Mouse (Mus musculus) ES-Bruce4 (cell line): ENCODE measurements around the gene Atoh8. TPM values are rescaled to one million over a fixed set of nuclear protein-coding genes. Genes with fewer than 3 reads are reported as not detected.

Source experiments
- H3K27ac ChIP-seq: 2 replicates; pipeline ENCODE4 v1.5.1; 2012; ENCODE audit warnings: low read length, inconsistent platforms; ENCODE audit not compliant: insufficient read depth
- H3K27me3 ChIP-seq: 2 replicates; pipeline ENCODE4 v1.6.1; 2012; ENCODE audit warnings: mild to moderate bottlenecking, low read length, inconsistent platforms; ENCODE audit not compliant: control insufficient read depth, poor library complexity, insufficient read depth, severe bottlenecking
- H3K36me3 ChIP-seq: 2 replicates; pipeline ENCODE4 v1.6.1; 2012; ENCODE audit warnings: inconsistent platforms, mild to moderate bottlenecking, low read length, moderate library complexity; ENCODE audit not compliant: control insufficient read depth, poor library complexity, insufficient read depth, severe bottlenecking
- H3K4me1 ChIP-seq: one replicate; pipeline ENCODE4 v1.8.1; 2011; ENCODE audit warnings: low read length; ENCODE audit not compliant: control insufficient read depth, insufficient read depth
- H3K4me3 ChIP-seq: 2 replicates; pipeline ENCODE4 v1.5.1; 2011; ENCODE audit warnings: low read depth, mild to moderate bottlenecking, low read length
- H3K9ac ChIP-seq: 2 replicates; pipeline ENCODE4 v1.6.1; 2012; ENCODE audit warnings: low read depth, mild to moderate bottlenecking, inconsistent platforms; ENCODE audit not compliant: poor library complexity, severe bottlenecking
- H3K9me3 ChIP-seq: replicated peaks from 2 replicates; pipeline ENCODE4 v1.6.1; 2012; ENCODE audit warnings: mild to moderate bottlenecking, low read length, inconsistent platforms; ENCODE audit not compliant: control insufficient read depth, poor library complexity, insufficient read depth, severe bottlenecking
- CTCF ChIP-seq: IDR thresholded peaks from one replicate; pipeline ENCODE4 v1.8.1; 2011; ENCODE audit warnings: low read depth, low read length
- EP300 ChIP-seq: IDR thresholded peaks from 2 replicates; pipeline ENCODE4 v1.6.1; 2011; ENCODE audit warnings: low read depth, low read length; ENCODE audit not compliant: insufficient read depth
- POLR2A ChIP-seq: IDR thresholded peaks from one replicate; pipeline ENCODE4 v1.8.1; 2011; ENCODE audit warnings: low read length; ENCODE audit not compliant: insufficient read depth
- polyA plus RNA-seq: library from polyadenylated mRNA; stranded (reverse); fragments of >200 nt; gene quantifications from 2 replicates; pipeline ENCODE4 v1.2.4, GENCODE M21; 2011; ENCODE audit warnings: low read depth; ENCODE audit not compliant: missing spikeins, insufficient read depth, insufficient read length

The Atoh8 gene
- polyA plus RNA-seq, 1 experiment: not detected

DNA sequence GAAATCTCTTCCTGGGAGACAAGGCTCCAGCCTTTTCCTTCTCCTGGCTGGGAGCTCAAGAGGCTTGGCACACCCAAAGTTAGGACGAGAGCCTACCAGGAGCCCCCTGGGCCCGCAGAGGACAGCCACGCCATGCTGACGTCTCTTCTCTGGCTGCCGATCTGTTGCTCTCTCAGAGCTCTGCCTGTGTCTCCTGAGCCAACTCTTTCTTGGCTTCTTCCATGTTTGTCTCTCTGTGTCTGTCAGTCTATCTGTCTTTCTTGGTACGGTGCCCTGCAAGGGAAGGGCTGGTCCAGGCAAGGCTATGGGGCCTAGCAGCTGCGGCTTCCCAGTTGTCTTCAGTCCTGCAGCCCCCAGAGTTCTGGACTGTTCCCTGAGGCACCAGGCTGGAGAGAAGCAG, 24.6 kb downstream of the Atoh8 start:
- Histone ChIP-seq H3K27me3 (no peaks in the 10 kb centered on the region), H3K36me3 (no peaks in the 10 kb centered on the region), H3K9ac (no peak overlapping the region), H3K4me1 (no peaks in the 10 kb centered on the region), H3K27ac (no peak overlapping the region), H3K4me3 (no peak overlapping the region), H3K9me3 (no peaks in the 10 kb centered on the region)
- TF ChIP-seq POLR2A: no peak
- TF ChIP-seq EP300: no peak
- no peak for TF ChIP-seq CTCF

DNA sequence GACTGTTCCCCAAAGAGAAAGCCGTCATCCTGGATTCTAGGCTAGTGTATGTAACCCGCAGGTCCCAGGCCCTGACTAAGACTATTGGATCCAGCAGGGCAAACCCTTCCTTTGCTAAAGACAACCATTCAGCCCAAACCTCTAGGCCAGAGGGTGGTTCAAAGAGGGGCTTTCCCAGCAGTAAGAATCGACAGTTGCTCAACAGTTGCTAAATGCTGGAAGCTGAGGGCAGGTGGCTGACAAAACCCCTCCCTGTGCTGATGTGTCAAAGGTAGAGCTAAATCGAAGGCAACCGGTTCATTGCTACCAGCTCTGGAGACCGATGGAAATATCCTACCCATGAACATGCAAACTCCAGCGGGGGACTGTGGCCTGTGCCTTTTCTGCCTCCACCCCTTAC, 25.6 kb downstream of the Atoh8 start:
- H3K4me1 ChIP-seq: no peaks in the 10 kb centered on the region
- no peak overlapping the region for H3K27ac ChIP-seq
- no peak overlapping the region for H3K4me3 ChIP-seq
- H3K36me3 ChIP-seq: no peaks in the 10 kb centered on the region
- no peak overlapping the region for H3K9ac ChIP-seq
- no peaks in the 10 kb centered on the region for H3K27me3 ChIP-seq
- TF ChIP-seq EP300 (no peak), POLR2A (no peak), CTCF (no peak)
- H3K9me3 ChIP-seq: no peaks in the 10 kb centered on the region

DNA sequence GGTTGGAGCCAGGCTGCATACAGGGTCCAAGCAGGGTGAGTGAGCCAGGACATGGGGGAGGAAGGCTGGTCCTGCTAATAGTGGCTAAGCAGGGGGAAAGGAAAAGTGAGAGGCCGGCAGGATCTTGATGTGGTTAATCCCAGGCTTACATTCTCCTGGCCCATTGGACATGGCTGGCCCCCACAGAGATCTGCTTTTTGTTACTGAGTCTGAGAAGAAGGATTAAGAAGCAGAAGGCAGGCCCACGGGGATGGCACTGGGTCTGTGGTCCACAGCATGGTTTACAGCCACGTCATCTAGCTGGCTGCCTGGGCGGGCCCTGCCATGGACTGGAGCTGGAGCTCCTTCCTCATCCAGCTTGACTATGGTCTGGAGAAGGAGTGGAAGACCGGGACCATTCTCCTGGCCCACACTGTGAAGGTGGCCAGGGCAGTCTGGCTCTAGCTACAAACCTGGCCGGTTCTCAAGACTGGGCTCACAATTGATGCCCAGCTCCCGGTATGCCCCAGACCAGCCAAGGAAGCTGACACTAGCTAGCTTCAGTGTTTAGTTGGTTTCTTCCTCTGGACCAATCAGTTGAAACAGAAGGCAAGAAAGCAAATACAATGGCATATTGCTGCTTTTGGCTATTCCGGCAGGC, 26.9 kb downstream of the Atoh8 start:
- TF ChIP-seq EP300: no peak
- H3K4me1 ChIP-seq: no peaks in the 10 kb centered on the region
- H3K27ac ChIP-seq: no peak overlapping the region
- no peaks in the 10 kb centered on the region for H3K27me3 ChIP-seq
- no peak overlapping the region for H3K4me3 ChIP-seq
- no peaks in the 10 kb centered on the region for H3K36me3 ChIP-seq
- H3K9me3 ChIP-seq: no peaks in the 10 kb centered on the region
- no peak overlapping the region for H3K9ac ChIP-seq

DNA sequence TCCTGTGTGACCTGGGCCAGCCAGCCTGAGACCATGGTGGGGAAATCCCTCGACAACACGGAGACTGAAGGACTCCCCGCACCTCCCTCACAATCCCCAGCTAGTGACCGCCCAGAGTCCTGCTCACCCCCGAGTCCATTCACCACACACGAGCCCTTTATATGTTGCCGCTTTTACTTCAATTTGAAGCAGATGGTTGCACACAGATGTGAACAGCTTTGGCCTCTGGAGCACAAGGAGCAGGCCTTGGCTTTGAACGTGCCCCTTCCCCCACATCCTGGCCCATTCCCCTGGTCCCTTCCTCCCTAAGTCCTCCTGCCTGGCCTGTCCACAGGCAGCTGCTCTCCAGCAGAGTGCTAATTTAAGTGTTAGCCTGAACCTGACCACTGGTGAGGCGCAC, 29.4 kb downstream of the Atoh8 start:
- H3K9ac ChIP-seq: no peak overlapping the region
- H3K4me1 ChIP-seq: no peaks in the 10 kb centered on the region
- TF ChIP-seq EP300: no peak
- no peak for TF ChIP-seq POLR2A
- no peak for TF ChIP-seq CTCF

DNA sequence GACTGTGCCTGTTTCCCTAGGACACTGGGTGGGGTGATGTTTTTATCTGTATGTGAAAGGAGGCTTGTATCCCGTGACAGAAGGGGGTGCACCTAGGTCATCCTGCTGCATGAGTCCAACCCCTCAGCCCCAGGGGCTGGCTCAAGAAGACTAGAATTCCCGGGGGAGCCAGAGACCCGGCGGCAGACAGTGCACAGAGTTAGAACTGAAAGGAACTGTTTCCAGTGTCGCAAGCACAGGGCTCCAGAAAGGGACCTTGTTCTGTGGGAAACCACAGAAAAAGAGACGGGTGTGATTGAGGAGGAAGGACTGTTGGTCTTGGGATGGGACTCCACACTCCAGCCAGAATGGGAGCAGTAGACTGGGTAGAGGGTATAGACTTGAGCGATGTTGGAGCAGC, 30.5 kb downstream of the Atoh8 start:
- H3K36me3 ChIP-seq: no peaks in the 10 kb centered on the region
- no peak overlapping the region for H3K4me3 ChIP-seq
- no peaks in the 10 kb centered on the region for H3K4me1 ChIP-seq

More for the DNA sequence above, 29.4 kb downstream of the Atoh8 start:
- Histone ChIP-seq H3K4me3 (no peak overlapping the region), H3K9me3 (no peaks in the 10 kb centered on the region), H3K36me3 (no peaks in the 10 kb centered on the region), H3K27ac (no peak overlapping the region), H3K27me3 (no peaks in the 10 kb centered on the region)

DNA sequence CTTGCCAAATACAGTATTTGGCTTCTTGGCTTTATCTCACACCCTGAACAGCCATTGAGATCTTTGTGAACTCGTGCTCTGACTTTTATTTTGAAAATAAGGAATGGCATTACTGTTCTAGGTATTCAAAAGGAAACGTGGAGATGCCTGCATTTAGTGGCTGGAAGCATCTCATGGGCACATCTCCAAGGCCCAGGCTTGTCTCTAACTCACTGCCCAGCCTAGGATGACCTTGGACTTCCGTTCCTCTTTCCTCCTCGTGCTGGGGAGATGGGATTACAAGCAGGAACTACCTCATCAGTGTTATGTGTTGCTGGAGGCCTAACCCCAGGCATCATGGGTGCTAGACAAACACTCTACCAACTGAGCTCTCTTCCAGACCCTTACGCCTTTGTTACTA, 32.1 kb downstream of the Atoh8 start:
- H3K27me3 ChIP-seq: no peaks in the 10 kb centered on the region
- TF ChIP-seq CTCF (no peak), POLR2A (no peak), EP300 (no peak)

More for the DNA sequence above, 30.5 kb downstream of the Atoh8 start:
- H3K27ac ChIP-seq: no peak overlapping the region
- no peaks in the 10 kb centered on the region for H3K27me3 ChIP-seq
- no peaks in the 10 kb centered on the region for H3K9me3 ChIP-seq
- TF ChIP-seq CTCF: no peak
- no peak for TF ChIP-seq EP300
- no peak for TF ChIP-seq POLR2A
- H3K9ac ChIP-seq: no peak overlapping the region

More for the DNA sequence above, 32.1 kb downstream of the Atoh8 start:
- Histone ChIP-seq H3K9me3 (no peaks in the 10 kb centered on the region), H3K4me3 (no peak overlapping the region), H3K9ac (no peak overlapping the region), H3K4me1 (no peaks in the 10 kb centered on the region), H3K27ac (no peak overlapping the region), H3K36me3 (no peaks in the 10 kb centered on the region)
